Mouse (Mus musculus) hematopoietic stem cell, adult 5-6 weeks (primary cell): ENCODE data around the gene Aqp3. TPM values are rescaled to one million over a fixed set of nuclear protein-coding genes. Genes with fewer than 3 reads are reported as not detected.

Experiments
- ATAC-seq, 2 experiments: fragments of 125-278 bp in 1 of 2; replicated peaks in 1 of 2; 2 replicates each; pipeline ENCODE4 v1.8.0; 2016 to 2017; ENCODE audit warnings: inconsistent platforms in 2 of 2, mild to moderate bottlenecking in 2 of 2, moderate number of reproducible peaks in 2 of 2, low read depth in 1 of 2, moderate TSS enrichment in 1 of 2; ENCODE audit not compliant: low FRiP score in 2 of 2, poor library complexity in 2 of 2, severe bottlenecking in 2 of 2, insufficient read depth in 1 of 2, low TSS enrichment in 1 of 2
- total RNA-seq: library from RNA; stranded (forward); fragments of 172-1452, 232-1000 nt; gene quantifications from 2 replicates; pipeline ENCODE4 v1.2.3, GENCODE M21; 2017

Gene Aqp3
- total RNA-seq, 1 experiment from 2014 or later = not detected

- ATAC-seq = no peak
These were observed 51.7 kb downstream of the Aqp3 start for GRCm38 (mm10) chr4:41046254-41046795.

GRCm38 (mm10) chr4:41045288-41045687 is 52.7 kb downstream of the Aqp3 start:
- no peak for ATAC-seq

- no peak for ATAC-seq
These were observed 54.0 kb downstream of the Aqp3 start for GRCm38 (mm10) chr4:41043961-41044360.

GRCm38 (mm10) chr4:41042880-41043279 is 55.1 kb downstream of the Aqp3 start:
- ATAC-seq = no peak

Other genes starting within 250 kb of the Aqp3 start
- 28.5 and 36.1 TPM in 2 replicates for gene B4galt1, start 244.2 kb downstream of the Aqp3 start, total RNA-seq
- not detected in 2 replicates for gene Spink4, start 178.1 kb downstream of the Aqp3 start, total RNA-seq
- gene Bag1, start 149.9 kb downstream of the Aqp3 start, total RNA-seq = 272 and 383 TPM in 2 replicates
- 92.7 and 116 TPM in 2 replicates for gene Chmp5, start 149.8 kb downstream of the Aqp3 start, total RNA-seq
- gene Nfx1, start 127.3 kb downstream of the Aqp3 start, total RNA-seq = 72.2 and 82.7 TPM in 2 replicates
- gene Aqp7, start 50.0 kb downstream of the Aqp3 start, total RNA-seq = not detected in 2 replicates
- 19.9 and 25.8 TPM in 2 replicates for gene Nol6, start 26.3 kb upstream of the Aqp3 start, total RNA-seq
- gene Ube2r2, start 37.6 kb upstream of the Aqp3 start, total RNA-seq = 37.9 and 52.8 TPM in 2 replicates
- 21.9 and 30.1 TPM in 2 replicates for gene Ubap2, start 177.0 kb upstream of the Aqp3 start, total RNA-seq
- gene Dcaf12, start 216.7 kb upstream of the Aqp3 start, total RNA-seq = 25.5 and 35.0 TPM in 2 replicates